Mouse (Mus musculus): Measurements from ENCODE around the gene Krtap8-1. TPM values are rescaled to one million over a fixed set of nuclear protein-coding genes. Genes with fewer than 3 reads are reported as not detected.

The Krtap8-1 gene
- polyA plus RNA-seq, 2 experiments, result 0.36 TPM; not detected in 1

- ATAC-seq (ENCODE audit: low FRiP score, low read depth) (no peak), DNase-seq (ENCODE audit: low spot score) (no peak)
- H3K4me3 ChIP-seq (replicated peaks; ENCODE audit: low read length), result no peak overlapping the region
- H3K4me1 ChIP-seq (ENCODE audit: control insufficient read depth, insufficient read depth, low read length), result no peaks in the 10 kb centered on the region
- H3K27ac ChIP-seq (replicated peaks; ENCODE audit: low read depth, low read length), result no peak overlapping the region
- TF ChIP-seq POLR2A (IDR thresholded peaks at IDR 0.05; ENCODE audit: borderline replicate concordance, extremely low read depth, insufficient read depth, insufficient read length), result no peak
- H3K4me2 ChIP-seq (replicated peaks; ENCODE audit: low read depth, low read length, severe bottlenecking), result no peak overlapping the region
- H3K36me3 ChIP-seq (ENCODE audit: control insufficient read depth, insufficient read depth, low read length), result no peaks in the 10 kb centered on the region
- no peak overlapping the region for H3K9ac ChIP-seq (ENCODE audit: low read depth, low read length, severe bottlenecking)
- H3K9me3 ChIP-seq (ENCODE audit: control insufficient read depth, low read length), result no peaks in the 10 kb centered on the region
- H3K27me3 ChIP-seq (ENCODE audit: control insufficient read depth, insufficient read depth, low read length), result no peaks in the 10 kb centered on the region
- WGBS, result 80% methylated on average over 5 of the region's 5 CpGs
These were observed 14.1 kb upstream of the Krtap8-1 start for GRCm38 (mm10) chr16:89501870-89502269.

- Histone ChIP-seq H3K9ac (ENCODE audit: low read depth, low read length, severe bottlenecking) (no peak overlapping the region), H3K9me3 (ENCODE audit: control insufficient read depth, low read length) (no peaks in the 10 kb centered on the region), H3K27me3 (ENCODE audit: control insufficient read depth, insufficient read depth, low read length) (no peaks in the 10 kb centered on the region), H3K4me3 (replicated peaks; ENCODE audit: low read length) (no peak overlapping the region), H3K4me1 (ENCODE audit: control insufficient read depth, insufficient read depth, low read length) (no peaks in the 10 kb centered on the region), H3K4me2 (replicated peaks; ENCODE audit: low read depth, low read length, severe bottlenecking) (no peak overlapping the region), H3K27ac (replicated peaks; ENCODE audit: low read depth, low read length) (no peak overlapping the region), H3K36me3 (ENCODE audit: control insufficient read depth, insufficient read depth, low read length) (no peaks in the 10 kb centered on the region)
- DNase-seq (ENCODE audit: low spot score) (no peak), ATAC-seq (ENCODE audit: low FRiP score, low read depth) (no peak)
- TF ChIP-seq POLR2A (IDR thresholded peaks at IDR 0.05; ENCODE audit: borderline replicate concordance, extremely low read depth, insufficient read depth, insufficient read length), result no peak
- 90% methylated on average over 5 of the region's 5 CpGs for WGBS
These were observed 9.2 kb upstream of the Krtap8-1 start for GRCm38 (mm10) chr16:89497002-89497401.

- Histone ChIP-seq H3K4me2 (replicated peaks; ENCODE audit: low read depth, low read length, severe bottlenecking) (no peak overlapping the region), H3K27ac (replicated peaks; ENCODE audit: low read depth, low read length) (no peak overlapping the region), H3K9me3 (ENCODE audit: control insufficient read depth, low read length) (no peaks in the 10 kb centered on the region), H3K4me3 (replicated peaks; ENCODE audit: low read length) (no peak overlapping the region), H3K9ac (ENCODE audit: low read depth, low read length, severe bottlenecking) (no peak overlapping the region), H3K36me3 (ENCODE audit: control insufficient read depth, insufficient read depth, low read length) (no peaks in the 10 kb centered on the region), H3K4me1 (ENCODE audit: control insufficient read depth, insufficient read depth, low read length) (no peaks in the 10 kb centered on the region), H3K27me3 (ENCODE audit: control insufficient read depth, insufficient read depth, low read length) (no peaks in the 10 kb centered on the region)
- no peak for TF ChIP-seq POLR2A (IDR thresholded peaks at IDR 0.05; ENCODE audit: borderline replicate concordance, extremely low read depth, insufficient read depth, insufficient read length)
- WGBS, result 88% methylated on average over 7 of the region's 7 CpGs
- ATAC-seq (ENCODE audit: low FRiP score, low read depth), result no peak
- no peak for DNase-seq (ENCODE audit: low spot score)
These were observed 7.8 kb upstream of the Krtap8-1 start for GRCm38 (mm10) chr16:89495394-89496153.

GRCm38 (mm10) chr16:89477679-89478314, 10.0 kb downstream of the Krtap8-1 start:
- DNase-seq (ENCODE audit: low spot score) (no peak), ATAC-seq (ENCODE audit: low FRiP score, low read depth) (no peak)
- no peaks in the 10 kb centered on the region for H3K9me3 ChIP-seq (ENCODE audit: control insufficient read depth, low read length)
- no peaks in the 10 kb centered on the region for H3K36me3 ChIP-seq (ENCODE audit: control insufficient read depth, insufficient read depth, low read length)
- no peaks in the 10 kb centered on the region for H3K27me3 ChIP-seq (ENCODE audit: control insufficient read depth, insufficient read depth, low read length)
- H3K9ac ChIP-seq (ENCODE audit: low read depth, low read length, severe bottlenecking), result no peak overlapping the region
- no peak overlapping the region for H3K27ac ChIP-seq (replicated peaks; ENCODE audit: low read depth, low read length)
- no peaks in the 10 kb centered on the region for H3K4me1 ChIP-seq (ENCODE audit: control insufficient read depth, insufficient read depth, low read length)
- WGBS, result 67% methylated on average over 12 of the region's 12 CpGs
- TF ChIP-seq POLR2A (IDR thresholded peaks at IDR 0.05; ENCODE audit: borderline replicate concordance, extremely low read depth, insufficient read depth, insufficient read length), result no peak
- H3K4me3 ChIP-seq (replicated peaks; ENCODE audit: low read length), result no peak overlapping the region
- no peak overlapping the region for H3K4me2 ChIP-seq (replicated peaks; ENCODE audit: low read depth, low read length, severe bottlenecking)

- no peak overlapping the region for H3K4me2 ChIP-seq (replicated peaks; ENCODE audit: low read depth, low read length, severe bottlenecking)
- H3K36me3 ChIP-seq (ENCODE audit: control insufficient read depth, insufficient read depth, low read length), result no peaks in the 10 kb centered on the region
- no peak for TF ChIP-seq POLR2A (IDR thresholded peaks at IDR 0.05; ENCODE audit: borderline replicate concordance, extremely low read depth, insufficient read depth, insufficient read length)
- WGBS, result 85% methylated on average over 5 of the region's 5 CpGs
- H3K27me3 ChIP-seq (ENCODE audit: control insufficient read depth, insufficient read depth, low read length), result no peaks in the 10 kb centered on the region
- ATAC-seq (ENCODE audit: low FRiP score, low read depth), result no peak
- H3K4me1 ChIP-seq (ENCODE audit: control insufficient read depth, insufficient read depth, low read length), result no peaks in the 10 kb centered on the region
- H3K4me3 ChIP-seq (replicated peaks; ENCODE audit: low read length), result no peak overlapping the region
- no peaks in the 10 kb centered on the region for H3K9me3 ChIP-seq (ENCODE audit: control insufficient read depth, low read length)
- H3K27ac ChIP-seq (replicated peaks; ENCODE audit: low read depth, low read length), result no peak overlapping the region
- H3K9ac ChIP-seq (ENCODE audit: low read depth, low read length, severe bottlenecking), result no peak overlapping the region
- DNase-seq (ENCODE audit: low spot score), result no peak
These were observed 26.6 kb downstream of the Krtap8-1 start for GRCm38 (mm10) chr16:89461189-89461588.

Other genes starting within 250 kb of the Krtap8-1 start
- not detected in 2 replicates for gene Krtap21-1, start 84.1 kb downstream of the Krtap8-1 start, polyA plus RNA-seq (2012; rRNA removed)
- gene Krtap21-1, start 84.1 kb downstream of the Krtap8-1 start, polyA plus RNA-seq (2014; fragmentation: Nextera tagmentation; extraction: Ambion mirVana), result not detected in 2 replicates
- gene Krtap6-2, start 67.8 kb downstream of the Krtap8-1 start, polyA plus RNA-seq (2012; rRNA removed), result not detected in 2 replicates
- gene Krtap6-2, start 67.8 kb downstream of the Krtap8-1 start, polyA plus RNA-seq (2014; fragmentation: Nextera tagmentation; extraction: Ambion mirVana), result not detected in 2 replicates
- 0.18 TPM in 1 of 2 replicates, not detected in the other for gene Krtap7-1, start 20.4 kb upstream of the Krtap8-1 start, polyA plus RNA-seq (2012; rRNA removed)
- not detected in 2 replicates for gene Krtap7-1, start 20.4 kb upstream of the Krtap8-1 start, polyA plus RNA-seq (2014; fragmentation: Nextera tagmentation; extraction: Ambion mirVana)
- gene Krtap11-1, start 83.2 kb upstream of the Krtap8-1 start, polyA plus RNA-seq (2012; rRNA removed), result not detected in 2 replicates
- gene Krtap11-1, start 83.2 kb upstream of the Krtap8-1 start, polyA plus RNA-seq (2014; fragmentation: Nextera tagmentation; extraction: Ambion mirVana), result not detected in 2 replicates